Mouse (Mus musculus) bone marrow macrophage, adult 2 months (primary cell): ENCODE measurements around the gene Gm10184.

Experiments
- CTCF ChIP-seq: IDR thresholded peaks from 2 replicates; pipeline ENCODE4 v1.5.1; 2012; ENCODE audit warnings: low read depth, mild to moderate bottlenecking, low read length, moderate library complexity
- POLR2A ChIP-seq: IDR thresholded peaks from 2 replicates; pipeline ENCODE4 v1.6.1; 2012; ENCODE audit warnings: mild to moderate bottlenecking, low read depth, low read length, borderline replicate concordance

DNA sequence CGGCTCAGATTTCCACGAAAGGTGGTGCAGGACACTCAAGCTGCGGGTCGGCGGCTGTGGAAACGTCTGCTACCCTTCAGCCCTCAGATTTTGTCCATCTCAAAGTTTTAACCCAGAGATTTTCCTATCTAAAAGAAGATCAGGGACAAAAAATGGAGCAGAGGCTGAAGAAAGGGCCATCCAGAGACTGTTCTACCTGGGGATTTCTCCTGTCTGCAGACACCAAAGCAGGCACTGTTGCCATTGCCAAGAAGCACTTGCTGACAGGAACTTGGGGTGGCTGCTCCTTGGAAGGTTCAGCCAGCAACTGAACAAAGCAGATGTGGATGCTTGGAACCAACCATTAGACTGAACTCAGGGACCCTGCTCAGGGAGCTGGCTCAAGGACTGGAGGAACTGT is at the start of gene Gm10184:
- no peak for TF ChIP-seq CTCF
- TF ChIP-seq POLR2A: no peak
